Mouse (Mus musculus) pancreas, adult 10 weeks (tissue): ENCODE measurements around the gene Magt1. TPM values are rescaled to one million over a fixed set of nuclear protein-coding genes. Genes with fewer than 3 reads are reported as not detected.

Experiments
- polyA plus RNA-seq: library from polyadenylated mRNA; stranded (reverse); fragments of 350-450 nt; fragmentation: Illumina TruSeq; extraction: RNeasy Lipid Tissue Mini Kit (QIAGEN cat#74804); gene quantifications from one replicate; pipeline ENCODE4 v1.2.3, GENCODE M21; 2015; ENCODE audit warnings: low read depth, low replicate concordance; ENCODE audit not compliant: insufficient read depth

Gene Magt1
- 22.1 TPM for polyA plus RNA-seq

DNA sequence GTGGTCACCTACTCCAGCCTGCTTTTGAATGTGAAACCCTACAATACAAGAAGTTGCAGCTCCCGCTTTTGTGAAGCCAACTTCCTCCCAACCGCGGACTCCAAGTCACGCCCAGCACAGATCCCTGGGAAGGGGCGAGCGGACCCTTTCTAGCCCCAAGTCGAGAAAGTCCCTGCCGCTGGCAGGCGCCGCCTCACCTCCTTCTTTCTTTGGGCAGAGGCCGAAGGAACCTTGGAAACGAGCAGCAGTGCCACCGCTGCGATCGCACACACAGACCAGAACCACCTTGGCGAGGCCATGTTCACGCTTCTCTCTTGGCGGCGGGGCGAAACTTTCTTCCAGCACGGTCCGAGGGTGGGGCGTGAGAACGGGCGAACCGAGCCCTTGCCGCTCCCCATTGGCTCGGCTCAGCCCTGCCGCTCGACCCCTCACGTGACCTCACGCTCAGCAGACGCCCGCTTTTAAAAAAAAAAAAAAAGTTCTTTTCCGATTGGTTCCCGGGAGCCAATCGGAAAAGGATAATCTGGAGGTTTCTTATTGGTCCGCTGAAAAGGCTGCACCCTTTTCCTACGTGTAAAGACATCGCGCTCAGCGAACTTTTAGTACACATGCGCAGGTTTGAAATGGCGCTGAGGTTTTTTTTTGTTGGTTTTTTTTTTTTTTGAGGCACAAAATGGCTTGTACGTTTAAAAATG is at the start of gene Magt1:
Magt1 (minus strand) TSS at position 442 of the 695 bp plus-strand sequence.

DNA sequence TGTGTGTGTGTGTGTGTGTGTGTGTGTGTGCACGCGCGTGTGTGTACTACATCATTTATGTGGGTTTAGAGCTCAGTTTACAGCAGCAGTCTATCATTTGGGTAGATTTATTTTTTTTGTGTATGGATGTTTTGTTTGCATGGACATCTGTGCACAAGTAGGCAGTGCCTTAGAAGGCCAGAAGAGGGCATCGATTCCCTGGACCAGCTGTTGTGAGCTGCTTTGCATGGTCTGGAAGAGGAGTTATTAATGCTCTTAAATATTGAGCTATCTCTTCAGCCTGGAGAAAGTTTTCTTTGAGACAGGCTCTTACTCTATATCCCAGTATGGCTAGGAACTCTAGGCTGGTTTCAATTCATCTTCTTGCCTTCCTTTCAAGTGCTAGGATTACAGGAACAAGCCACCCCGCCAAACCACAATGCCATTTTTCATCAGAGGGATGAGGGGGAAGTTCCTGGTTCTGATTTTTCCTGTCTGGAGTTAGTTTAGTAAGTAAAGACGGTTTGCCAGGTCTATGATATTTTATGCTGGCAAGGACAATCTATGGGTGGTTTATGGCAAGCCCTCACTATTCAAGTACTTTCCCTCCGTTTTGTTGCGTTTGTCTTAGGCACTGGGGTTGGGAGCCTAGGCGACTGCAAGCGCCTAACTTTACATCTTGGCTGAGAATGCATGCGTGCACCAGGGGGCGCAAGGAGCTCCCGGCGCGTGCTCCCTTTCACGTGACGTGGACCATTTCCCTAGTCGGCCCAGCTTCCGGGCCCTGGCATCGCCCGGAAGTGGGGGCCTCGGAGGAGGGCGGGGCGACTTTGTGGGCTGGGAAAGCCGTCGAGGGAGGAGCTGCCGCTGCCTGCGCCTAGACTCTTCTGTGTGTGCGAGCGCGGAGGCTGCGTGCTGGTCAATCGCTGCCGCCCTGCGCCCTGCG is 15.0 kb upstream of the Magt1 start, which contains the start of gene Atp7a:
Atp7a (plus strand) TSS at position 859 of the 925 bp plus-strand sequence.

GRCm38 (mm10) chrX:106015571-106016322 is 4.0 kb upstream of the Magt1 start, which contains the start of gene Cox7b:
Gene Cox7b (plus strand): TSS chrX:106015700.

GRCm38 (mm10) chrX:105928861-105929477 is 82.7 kb downstream of the Magt1 start, which contains the start of gene Atrx:
Gene Atrx (minus strand): TSS chrX:105929403.

Other genes with a start within 250 kb of the Magt1 start
- 0.50 TPM for gene Fgf16, start 247.6 kb downstream of the Magt1 start, polyA plus RNA-seq
- 24.8 TPM for gene Atrx, start 82.5 kb downstream of the Magt1 start, polyA plus RNA-seq
- gene Cox7b, start 3.8 kb upstream of the Magt1 start, polyA plus RNA-seq, result 99.9 TPM
- 3.0 TPM for gene Atp7a, start 15.4 kb upstream of the Magt1 start, polyA plus RNA-seq
- gene Tlr13, start 131.3 kb upstream of the Magt1 start, polyA plus RNA-seq, result 3.0 TPM
- gene Pgk1, start 175.2 kb upstream of the Magt1 start, polyA plus RNA-seq, result 21.8 TPM
- 5.3 TPM for gene Taf9b, start 209.3 kb upstream of the Magt1 start, polyA plus RNA-seq
- not detected for gene Fnd3c2, start 243.5 kb upstream of the Magt1 start, polyA plus RNA-seq